Mouse (Mus musculus) small intestine, adult 2 months (tissue): ENCODE measurements at regions not wholly inside any gene's neighbourhood (a gene's known extent, or its start where the extent isn't known, plus 50 kb on each side); places are given as distances from the start of the nearest gene placed in this dataset.

Source experiments
- H3K27ac ChIP-seq: fragments of 200-500 bp; 2 replicates; pipeline ENCODE4 v1.5.1; 2012; ENCODE audit warnings: low read depth, low read length, control low read depth, inconsistent platforms; ENCODE audit not compliant: insufficient read depth
- H3K27me3 ChIP-seq: fragments of 200-500 bp; 2 replicates; pipeline ENCODE4 v1.6.1; 2012; ENCODE audit warnings: mild to moderate bottlenecking, moderate library complexity, low read length, inconsistent platforms; ENCODE audit not compliant: control insufficient read depth, insufficient read depth
- H3K36me3 ChIP-seq: fragments of 200-500 bp; 2 replicates; pipeline ENCODE4 v1.6.1; 2012; ENCODE audit warnings: mild to moderate bottlenecking, low read length, control low read depth, inconsistent platforms; ENCODE audit not compliant: control insufficient read depth, insufficient read depth
- H3K4me1 ChIP-seq: fragments of 200-500 bp; 2 replicates; pipeline ENCODE4 v1.6.1; 2012; ENCODE audit warnings: low read length, inconsistent platforms, mixed read lengths; ENCODE audit not compliant: control insufficient read depth, insufficient read depth, insufficient read length
- H3K4me3 ChIP-seq: fragments of 200-500 bp; 2 replicates; pipeline ENCODE4 v1.5.1; 2012; ENCODE audit warnings: low read depth, mild to moderate bottlenecking, control low read depth, inconsistent platforms, low read length, moderate library complexity
- CTCF ChIP-seq: fragments of 200-500 bp; IDR thresholded peaks from 2 replicates; pipeline ENCODE4 v1.5.1; 2012; ENCODE audit warnings: low read depth, mild to moderate bottlenecking, control low read depth, inconsistent platforms, low read length, moderate library complexity, mixed read lengths; ENCODE audit not compliant: insufficient replicate concordance, insufficient read length; ENCODE audit errors: extremely low read depth
- POLR2A ChIP-seq: fragments of 200-500 bp; IDR thresholded peaks from 2 replicates; pipeline ENCODE4 v1.6.1; 2012; ENCODE audit warnings: low read depth, mild to moderate bottlenecking, control low read depth, inconsistent platforms, low read length, moderate library complexity
- WGBS: fragments of 180-500 bp; shearing (Covaris S2); methylation state at CpG from one replicate; pipeline ENCODE4 v1.1.7; 2018; 5-methylcytosine and 5-hydroxymethylcytosine counted together

DNA sequence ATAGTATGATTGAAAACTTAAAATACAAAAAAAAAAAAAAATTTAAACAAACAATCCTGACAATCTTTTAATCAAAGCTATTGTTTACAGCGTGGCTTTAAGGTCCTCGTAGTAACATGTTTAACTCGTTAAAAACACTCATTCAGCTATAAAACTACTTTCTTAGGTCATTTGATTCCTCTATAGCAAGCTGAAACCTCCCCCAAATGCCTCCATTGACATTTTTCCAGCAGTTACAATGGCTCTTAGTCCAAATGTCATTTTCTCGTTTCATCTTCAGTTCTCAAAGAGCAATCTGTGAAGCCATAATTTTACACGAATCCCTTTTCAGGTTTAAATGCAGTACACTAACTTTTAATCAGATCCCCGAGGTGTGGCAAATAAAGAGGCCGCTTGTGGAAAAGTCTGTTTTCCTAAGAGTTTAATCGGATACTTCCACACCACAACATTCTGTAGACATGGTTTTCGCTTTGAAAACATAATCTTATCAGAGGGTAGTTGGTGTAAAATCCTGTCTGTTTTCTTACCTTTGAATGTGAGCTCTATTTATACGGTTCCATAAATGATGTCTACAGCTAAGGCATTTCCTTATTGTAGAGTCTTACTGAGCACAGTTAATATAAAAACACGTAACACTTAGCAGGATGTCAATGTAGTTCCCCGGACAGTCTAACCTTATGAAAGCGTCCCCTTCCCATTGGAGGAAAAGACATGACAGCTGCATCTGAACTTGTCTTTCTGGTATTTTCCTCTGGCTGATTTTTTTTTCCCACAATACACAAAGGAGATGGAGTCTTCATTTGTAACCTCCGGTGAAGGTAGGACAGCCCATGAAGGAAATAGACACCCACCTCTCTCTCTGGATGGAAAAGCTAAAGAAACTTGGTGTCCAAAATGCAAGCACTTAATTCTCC, 69.6 kb upstream of the BC052040 start:
- no peaks in the 10 kb centered on the region for H3K27me3 ChIP-seq
- no peaks in the 10 kb centered on the region for H3K4me1 ChIP-seq
- TF ChIP-seq POLR2A (no peak), CTCF (no peak)
- H3K4me3 ChIP-seq = no peak overlapping the region
- H3K27ac ChIP-seq = no peak overlapping the region
- H3K36me3 ChIP-seq = no peaks in the 10 kb centered on the region
- WGBS = 35% methylated on average over 14 of the region's 14 CpGs

GRCm38 (mm10) chr2:115512891-115513290, 68.6 kb upstream of the BC052040 start:
- no peaks in the 10 kb centered on the region for H3K27me3 ChIP-seq
- H3K36me3 ChIP-seq = no peaks in the 10 kb centered on the region
- 69% methylated on average over 8 of the region's 8 CpGs for WGBS
- H3K4me3 ChIP-seq = no peak overlapping the region
- TF ChIP-seq CTCF (no peak), POLR2A (no peak)
- H3K27ac ChIP-seq = no peak overlapping the region
- H3K4me1 ChIP-seq = no peaks in the 10 kb centered on the region

DNA sequence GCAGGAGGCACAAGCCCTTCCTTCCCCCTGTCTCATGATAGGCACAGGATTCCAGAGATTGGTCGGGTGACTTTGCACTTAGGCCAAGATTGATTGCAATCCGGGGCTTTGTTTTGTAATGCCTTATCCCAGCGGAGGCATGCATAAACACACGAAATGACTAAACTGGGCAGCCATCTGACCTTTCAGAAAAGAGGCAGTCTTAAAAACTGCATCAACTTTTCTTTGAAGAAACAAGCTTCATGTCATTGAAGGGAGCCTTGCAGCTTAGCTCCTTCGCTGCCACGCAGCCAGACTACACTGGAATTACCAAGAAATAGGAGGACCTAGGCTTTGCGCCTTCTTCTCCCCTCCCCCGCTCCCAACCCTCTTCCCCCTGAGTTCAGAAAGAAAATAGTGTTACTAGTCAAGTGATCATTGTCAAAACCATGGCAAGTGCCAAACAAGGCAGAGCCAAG, 67.7 kb upstream of the BC052040 start:
- no peak for TF ChIP-seq POLR2A
- 62% methylated on average over 8 of the region's 8 CpGs for WGBS
- no peak overlapping the region for H3K4me3 ChIP-seq
- H3K36me3 ChIP-seq = no peaks in the 10 kb centered on the region
- H3K27ac ChIP-seq = no peak overlapping the region
- H3K27me3 ChIP-seq = no peaks in the 10 kb centered on the region
- H3K4me1 ChIP-seq = no peaks in the 10 kb centered on the region

DNA sequence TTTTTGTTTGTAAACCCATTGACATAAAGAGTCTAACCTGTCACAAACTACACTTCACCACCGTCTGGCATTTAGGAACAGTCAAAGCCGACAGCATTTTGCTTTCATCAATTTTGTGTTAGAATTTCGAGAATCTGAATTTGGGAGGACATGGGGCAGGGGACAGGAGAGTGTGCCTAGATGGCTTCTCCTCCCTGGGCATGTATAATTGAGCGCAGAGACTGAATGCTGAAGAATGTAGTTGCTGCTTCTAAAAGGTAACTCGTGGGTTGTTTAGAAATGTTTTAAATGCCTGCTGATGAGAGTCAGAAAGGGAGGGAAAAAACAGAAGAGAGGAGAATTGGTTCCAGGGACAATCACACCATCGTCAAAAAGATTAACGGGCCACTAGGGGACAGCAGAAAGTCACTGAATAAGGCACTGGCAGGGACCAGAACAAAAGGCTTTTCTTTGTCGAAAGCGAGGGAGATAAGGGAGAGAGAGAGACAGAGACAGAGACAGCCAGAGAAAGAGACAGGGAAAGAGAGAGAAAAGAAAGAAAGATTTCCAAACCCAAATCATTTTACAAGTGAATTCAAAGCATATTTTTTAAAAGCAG, 66.6 kb upstream of the BC052040 start:
- H3K27me3 ChIP-seq = no peaks in the 10 kb centered on the region
- H3K4me3 ChIP-seq = no peak overlapping the region
- 23% methylated on average over 9 of the region's 9 CpGs for WGBS
- TF ChIP-seq CTCF (no peak), POLR2A (no peak)
- H3K36me3 ChIP-seq = no peaks in the 10 kb centered on the region
- H3K27ac ChIP-seq = no peak overlapping the region
- peaks cover under 1% of the 10 kb centered on the region; the same call in 1 of the 2 replicates for H3K4me1 ChIP-seq

GRCm38 (mm10) chr2:115515470-115515869, 66.0 kb upstream of the BC052040 start:
- Histone ChIP-seq H3K36me3 (no peaks in the 10 kb centered on the region), H3K4me3 (no peak overlapping the region), H3K4me1 (peaks cover 2% of the 10 kb centered on the region; the same call in 1 of the 2 replicates), H3K27ac (no peak overlapping the region), H3K27me3 (no peaks in the 10 kb centered on the region)
- no peak for TF ChIP-seq CTCF
- TF ChIP-seq POLR2A = no peak
- WGBS = 86% methylated on average over 6 of the region's 6 CpGs

GRCm38 (mm10) chr2:115516824-115517223, 64.7 kb upstream of the BC052040 start:
- H3K27me3 ChIP-seq = no peaks in the 10 kb centered on the region
- 62% methylated on average over 2 of the region's 2 CpGs for WGBS
- no peak for TF ChIP-seq CTCF
- no peak for TF ChIP-seq POLR2A
- no peaks in the 10 kb centered on the region for H3K36me3 ChIP-seq
- H3K27ac ChIP-seq = no peak overlapping the region
- no peak overlapping the region for H3K4me3 ChIP-seq
- H3K4me1 ChIP-seq = peaks cover 2% of the 10 kb centered on the region; the same call in 1 of the 2 replicates

- WGBS = 26% methylated on average over 5 of the region's 5 CpGs
- Histone ChIP-seq H3K4me3 (peak overlapping the region; percentile 19; the same call in 1 of the 2 replicates), H3K27me3 (no peaks in the 10 kb centered on the region), H3K4me1 (peaks cover 2% of the 10 kb centered on the region; the same call in 1 of the 2 replicates), H3K27ac (peak overlapping the region; percentile 6; the same call in 1 of the 2 replicates), H3K36me3 (no peaks in the 10 kb centered on the region)
- TF ChIP-seq POLR2A = no peak
- no peak for TF ChIP-seq CTCF
These were observed 61.5 kb upstream of the BC052040 start for GRCm38 (mm10) chr2:115519974-115520373.
